Mouse (Mus musculus) kidney, postnatal 36 days (tissue): ENCODE measurements around the gene Jam2.
A peak's percentile ranks its signal among the peaks of the same experiment; 100 is the strongest.

ENCODE experiments used
- DNase-seq, 2 experiments: peaks; one replicate each; pipeline ENCODE4 v3.0.0; 2021 to 2022; ENCODE audit warnings: mixed read lengths in 2 of 2

Jam2 gene

GRCm38 (mm10) chr16:84783279-84783678, 9.4 kb downstream of the Jam2 start:
- DNase-seq, result peak in 1 of 2 experiments; percentile 12

- no peak for DNase-seq
These were observed 11.0 kb downstream of the Jam2 start for GRCm38 (mm10) chr16:84784966-84785365.

GRCm38 (mm10) chr16:84790595-84791165, 16.8 kb downstream of the Jam2 start:
- DNase-seq, result no peak

- no peak for DNase-seq
These were observed 19.5 kb downstream of the Jam2 start for GRCm38 (mm10) chr16:84793401-84793800.

GRCm38 (mm10) chr16:84795337-84795736, 21.4 kb downstream of the Jam2 start:
- DNase-seq, result no peak

- peak in 1 of 2 experiments; percentile 8 for DNase-seq
These were observed 22.8 kb downstream of the Jam2 start for GRCm38 (mm10) chr16:84796678-84797077.

- DNase-seq, result no peak
These were observed 26.1 kb downstream of the Jam2 start for GRCm38 (mm10) chr16:84800038-84800437.

GRCm38 (mm10) chr16:84802217-84802616, 28.3 kb downstream of the Jam2 start:
- DNase-seq, result peak; percentile 76 to 81

GRCm38 (mm10) chr16:84804866-84805265, 30.9 kb downstream of the Jam2 start:
- DNase-seq, result peak; percentile 39 to 62

GRCm38 (mm10) chr16:84806175-84806574, 32.3 kb downstream of the Jam2 start:
- no peak for DNase-seq

- DNase-seq, result no peak
These were observed 34.0 kb downstream of the Jam2 start for GRCm38 (mm10) chr16:84807874-84808273.

- DNase-seq, result peak; percentile 10 to 35
These were observed 36.3 kb downstream of the Jam2 start for GRCm38 (mm10) chr16:84810254-84810653.

- no peak for DNase-seq
These were observed 39.9 kb downstream of the Jam2 start for GRCm38 (mm10) chr16:84813852-84814251.

GRCm38 (mm10) chr16:84814511-84814910, 40.6 kb downstream of the Jam2 start:
- no peak for DNase-seq

GRCm38 (mm10) chr16:84817423-84817822, 43.5 kb downstream of the Jam2 start:
- DNase-seq, result peak; percentile 32 to 61

- DNase-seq, result peak; percentile 75 to 88
These were observed 51.1 kb downstream of the Jam2 start for GRCm38 (mm10) chr16:84825009-84825408.

- peak; percentile 9 to 13 for DNase-seq
These were observed 57.8 kb downstream of the Jam2 start for GRCm38 (mm10) chr16:84831696-84832095.

- DNase-seq, result peak; percentile 27 to 28
These were observed 58.8 kb downstream of the Jam2 start for GRCm38 (mm10) chr16:84832736-84833135.

GRCm38 (mm10) chr16:84834344-84834743, 60.4 kb downstream of the Jam2 start:
- peak in 1 of 2 experiments; percentile 12 for DNase-seq

GRCm38 (mm10) chr16:84834745-84835440, 61.0 kb downstream of the Jam2 start, which contains the start of gene Gabpa:
TSS of gene Gabpa (plus strand) at chr16:84834925.
- DNase-seq, result peak; percentile 95 to 96

- DNase-seq, result peak; percentile 94
These were observed 61.5 kb downstream of the Jam2 start, which contains the start of gene Atp5j for GRCm38 (mm10) chr16:84835441-84835822. TSS of gene Atp5j (minus strand) at chr16:84835625.

GRCm38 (mm10) chr16:84835823-84836743, 62.2 kb downstream of the Jam2 start:
- DNase-seq, result peak; percentile 82 to 83

- DNase-seq, result no peak
These were observed 64.7 kb downstream of the Jam2 start for GRCm38 (mm10) chr16:84838576-84838975.
